Mouse (Mus musculus) cerebellum, adult 2 months (tissue): ENCODE data around the gene Hivep3. TPM values are rescaled to one million over a fixed set of nuclear protein-coding genes. Genes with fewer than 3 reads are reported as not detected.

Experiments
- DNase-seq, 2 experiments: peaks; one replicate each; pipeline ENCODE4 v3.0.0; 2021
- H3K27ac ChIP-seq: fragments of 200-500 bp; 2 replicates; pipeline ENCODE4 v1.5.1; 2012; ENCODE audit warnings: low read length, control low read depth, inconsistent platforms; ENCODE audit not compliant: insufficient read depth
- H3K27me3 ChIP-seq: fragments of 200-500 bp; 2 replicates; pipeline ENCODE4 v1.6.1; 2012; ENCODE audit warnings: inconsistent platforms, mild to moderate bottlenecking, low read length, moderate library complexity; ENCODE audit not compliant: control insufficient read depth, insufficient read depth
- H3K4me1 ChIP-seq: fragments of 200-500 bp; 2 replicates; pipeline ENCODE4 v1.6.1; 2011; ENCODE audit warnings: low read length; ENCODE audit not compliant: control insufficient read depth, insufficient read depth
- H3K4me3 ChIP-seq: fragments of 200-500 bp; replicated peaks from 2 replicates; pipeline ENCODE3; 2011; ENCODE audit warnings: mild to moderate bottlenecking, low read depth, low read length, control low read depth; ENCODE audit not compliant: insufficient read depth
- CTCF ChIP-seq: fragments of 200-500 bp; IDR thresholded peaks from 2 replicates; pipeline ENCODE4 v1.5.1; 2011; ENCODE audit warnings: low read depth, mild to moderate bottlenecking, control low read depth, low read length, moderate library complexity, borderline replicate concordance; ENCODE audit not compliant: insufficient read depth
- POLR2A ChIP-seq: fragments of 200-500 bp; IDR thresholded peaks from 2 replicates; pipeline ENCODE4 v1.6.1; 2011; ENCODE audit warnings: low read length, control low read depth, borderline replicate concordance; ENCODE audit not compliant: insufficient read depth
- WGBS: fragments of 180-500 bp; shearing (Covaris S2); methylation state at CpG from one replicate; pipeline ENCODE4 v1.1.7; 2018; 5-methylcytosine and 5-hydroxymethylcytosine counted together
- polyA plus RNA-seq: library from polyadenylated mRNA; depleted of rRNA; stranded (reverse); fragments of >200 nt; gene quantifications from 2 replicates; pipeline ENCODE4 v1.2.3, GENCODE M21; 2012

Hivep3 gene
- polyA plus RNA-seq, 1 experiment: 36.8 TPM

DNA sequence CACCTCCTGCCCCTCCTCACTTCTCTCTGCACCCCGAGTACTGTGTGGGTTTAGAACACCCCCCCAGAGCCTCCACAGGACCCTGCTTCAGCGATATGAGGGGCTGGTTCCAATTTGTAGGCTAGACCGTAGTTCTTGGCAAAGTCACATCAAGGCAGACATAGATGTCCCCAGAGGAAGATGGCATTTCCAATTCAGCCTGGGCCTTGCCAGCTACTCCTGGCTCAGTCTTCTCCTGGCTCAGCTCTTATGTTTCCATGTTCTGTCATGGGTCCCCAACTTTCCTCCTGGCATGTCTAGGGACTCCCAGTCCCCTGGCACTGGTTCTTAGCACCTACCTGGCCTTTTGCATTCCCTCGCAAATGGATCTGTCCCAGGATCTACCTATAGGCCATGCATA is 201.3 kb downstream of the Hivep3 start:
- Histone ChIP-seq H3K27ac (no peak overlapping the region), H3K27me3 (no peaks in the 10 kb centered on the region), H3K4me3 (no peak overlapping the region), H3K4me1 (peaks cover 65% of the 10 kb centered on the region)
- WGBS: 32% methylated on average over 4 of the region's 4 CpGs
- peak; percentile 31 to 57 for DNase-seq
- TF ChIP-seq POLR2A: no peak
- no peak for TF ChIP-seq CTCF

DNA sequence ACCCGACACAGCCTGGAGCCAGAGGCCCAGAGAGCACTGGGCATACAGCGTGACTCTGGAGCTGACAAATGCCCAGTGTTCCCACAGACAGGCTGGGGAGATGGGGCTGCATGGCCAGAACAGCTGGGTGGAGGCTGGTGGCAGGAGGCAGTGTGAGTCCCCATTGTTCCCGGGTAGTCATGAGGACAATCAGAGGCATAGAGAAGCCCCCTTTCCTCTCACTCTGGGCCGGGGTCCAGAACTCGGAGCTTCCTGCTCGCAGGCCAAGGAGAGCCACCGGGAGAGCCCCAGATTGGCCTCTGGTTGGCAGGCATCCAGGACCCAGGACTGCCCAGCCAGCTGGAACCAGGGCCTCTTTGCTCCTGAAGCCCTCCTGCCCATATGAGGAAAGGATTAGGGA is 204.3 kb downstream of the Hivep3 start:
- H3K27me3 ChIP-seq: no peaks in the 10 kb centered on the region
- no peak overlapping the region for H3K4me3 ChIP-seq
- H3K4me1 ChIP-seq: peaks cover 56% of the 10 kb centered on the region
- no peak overlapping the region for H3K27ac ChIP-seq
- TF ChIP-seq POLR2A (no peak), CTCF (no peak)
- peak; percentile 65 to 69 for DNase-seq
- 32% methylated on average over 7 of the region's 7 CpGs for WGBS

DNA sequence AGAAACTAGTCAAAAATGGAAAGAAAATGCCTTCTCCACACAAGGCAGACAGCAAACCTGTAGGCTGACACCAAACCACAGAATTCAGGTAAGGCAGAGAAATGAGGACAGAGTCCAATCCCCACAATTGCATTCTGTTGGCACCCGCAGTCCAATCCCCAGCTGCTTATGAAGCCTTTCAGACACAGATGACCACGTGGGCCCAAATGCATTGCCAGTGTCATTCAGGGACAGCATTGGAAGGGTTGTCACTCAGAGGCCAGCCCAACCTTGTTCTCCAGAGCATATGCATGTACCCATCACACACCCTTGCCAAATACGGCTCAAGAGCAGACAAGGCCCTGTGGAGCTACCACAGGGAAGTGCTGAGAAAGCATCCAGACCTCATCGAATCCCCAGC is 204.9 kb downstream of the Hivep3 start:
- no peaks in the 10 kb centered on the region for H3K27me3 ChIP-seq
- peak; percentile 32 to 39 for DNase-seq
- no peak overlapping the region for H3K27ac ChIP-seq
- 20% methylated on average over 4 of the region's 4 CpGs for WGBS
- H3K4me3 ChIP-seq: no peak overlapping the region
- TF ChIP-seq CTCF (no peak), POLR2A (no peak)
- peaks cover 50% of the 10 kb centered on the region for H3K4me1 ChIP-seq

DNA sequence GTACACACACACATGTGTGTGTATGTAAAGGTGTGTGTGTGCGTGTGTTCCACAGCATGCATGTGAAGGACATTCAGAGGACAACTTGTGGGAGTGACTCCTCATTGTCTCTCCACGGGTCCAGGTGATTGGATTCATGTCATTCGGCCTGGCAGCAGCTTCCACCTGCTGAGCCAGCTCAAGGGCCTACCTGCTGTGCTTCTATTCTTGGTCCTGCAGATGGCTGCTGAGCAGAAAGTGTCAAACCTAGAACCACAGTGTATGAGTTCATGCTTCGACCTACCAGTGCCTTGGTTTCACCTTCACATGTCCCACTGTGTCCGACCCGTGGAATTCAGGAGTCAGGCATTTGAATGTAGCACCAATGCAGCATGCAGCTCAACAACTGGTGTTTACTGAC is 206.2 kb downstream of the Hivep3 start:
- Histone ChIP-seq H3K4me3 (no peak overlapping the region), H3K27me3 (no peaks in the 10 kb centered on the region), H3K27ac (no peak overlapping the region), H3K4me1 (peaks cover 46% of the 10 kb centered on the region)
- no peak for TF ChIP-seq CTCF
- DNase-seq: peak; percentile 73 to 80
- 30% methylated on average over 6 of the region's 6 CpGs for WGBS

DNA sequence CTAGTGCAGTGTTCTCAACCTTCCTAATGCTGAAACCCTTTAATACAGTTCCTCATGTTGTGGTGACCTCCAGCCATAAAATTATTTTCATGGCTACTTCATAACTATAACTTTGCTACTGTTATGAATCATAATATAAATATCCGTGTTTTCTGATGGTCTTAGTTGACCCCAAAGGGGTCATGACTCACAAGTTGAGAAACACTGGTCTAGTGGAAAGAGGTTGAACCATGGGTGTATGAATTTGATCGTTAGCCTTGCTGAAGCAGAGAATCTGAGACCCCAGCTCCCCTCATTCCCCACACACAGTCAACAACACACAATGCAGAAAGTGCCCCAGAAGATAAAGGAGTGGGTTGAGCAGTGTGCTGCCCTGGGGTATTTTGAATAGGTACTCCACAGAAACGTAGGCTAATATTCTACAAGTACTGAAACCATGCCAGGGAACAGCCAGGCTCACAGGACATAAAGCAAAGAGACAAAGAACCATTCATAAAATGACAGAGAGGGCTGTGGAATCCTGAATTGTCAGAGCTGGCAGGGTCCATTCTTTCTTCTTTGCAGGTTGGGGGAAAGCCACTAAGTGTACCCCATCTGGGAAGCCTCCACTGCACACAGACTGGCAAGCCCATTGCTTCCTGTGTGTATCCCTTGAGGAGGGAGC is 212.8 kb downstream of the Hivep3 start:
- WGBS: 60% methylated on average over 3 of the region's 3 CpGs
- TF ChIP-seq CTCF: no peak
- TF ChIP-seq POLR2A: no peak
- no peak overlapping the region for H3K27ac ChIP-seq
- H3K27me3 ChIP-seq: no peaks in the 10 kb centered on the region
- no peak for DNase-seq
- peaks cover 39% of the 10 kb centered on the region for H3K4me1 ChIP-seq
- no peak overlapping the region for H3K4me3 ChIP-seq

DNA sequence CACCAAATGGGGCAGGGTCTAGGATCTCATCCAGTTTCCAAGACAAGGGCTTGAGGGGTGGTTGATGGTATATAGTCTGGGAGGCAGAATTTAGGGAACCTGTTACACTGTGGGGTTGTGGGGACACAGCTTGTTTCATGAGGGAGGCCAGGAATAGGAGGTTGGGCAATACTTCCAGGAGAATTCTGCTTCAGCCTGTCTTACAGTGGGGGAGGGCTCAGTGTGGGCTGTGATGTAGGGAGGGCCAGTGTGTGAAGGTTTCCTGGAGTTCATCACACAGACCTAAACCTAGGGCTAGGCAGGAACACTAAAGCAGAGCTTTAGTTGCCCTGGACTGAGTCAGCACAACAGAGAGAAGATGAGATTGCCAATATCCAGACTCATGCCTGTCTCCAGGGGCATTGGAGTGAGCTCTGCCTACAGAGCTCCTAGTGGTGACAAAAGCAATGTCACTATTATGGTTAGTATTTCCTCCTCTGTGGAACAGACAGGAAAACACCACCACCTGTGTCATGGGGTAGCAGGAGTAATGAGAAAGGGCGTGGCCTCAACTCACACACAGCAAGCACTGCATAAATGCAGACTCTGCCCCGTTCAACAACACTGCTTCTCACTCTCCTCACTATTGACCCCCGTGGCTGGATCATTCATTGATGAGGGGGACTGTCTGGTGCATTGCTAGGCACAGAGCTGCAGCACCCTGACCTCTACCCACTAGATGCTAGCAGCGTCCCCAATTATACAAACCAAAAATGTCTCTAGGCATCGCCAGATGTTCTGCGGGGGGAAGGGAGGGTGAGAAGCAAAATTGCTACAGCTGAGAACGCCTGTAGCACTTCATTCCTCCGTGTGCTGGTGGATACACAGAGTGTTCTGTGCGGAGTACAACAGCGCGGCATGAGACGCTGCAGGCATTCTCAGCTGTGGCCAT is 213.9 kb downstream of the Hivep3 start:
- DNase-seq: peak in 1 of 2 experiments; percentile 11
- WGBS: 85% methylated on average over 12 of the region's 12 CpGs
- TF ChIP-seq POLR2A: no peak
- no peak for TF ChIP-seq CTCF
- Histone ChIP-seq H3K4me3 (no peak overlapping the region), H3K27ac (no peak overlapping the region), H3K27me3 (no peaks in the 10 kb centered on the region), H3K4me1 (peaks cover 39% of the 10 kb centered on the region)

DNA sequence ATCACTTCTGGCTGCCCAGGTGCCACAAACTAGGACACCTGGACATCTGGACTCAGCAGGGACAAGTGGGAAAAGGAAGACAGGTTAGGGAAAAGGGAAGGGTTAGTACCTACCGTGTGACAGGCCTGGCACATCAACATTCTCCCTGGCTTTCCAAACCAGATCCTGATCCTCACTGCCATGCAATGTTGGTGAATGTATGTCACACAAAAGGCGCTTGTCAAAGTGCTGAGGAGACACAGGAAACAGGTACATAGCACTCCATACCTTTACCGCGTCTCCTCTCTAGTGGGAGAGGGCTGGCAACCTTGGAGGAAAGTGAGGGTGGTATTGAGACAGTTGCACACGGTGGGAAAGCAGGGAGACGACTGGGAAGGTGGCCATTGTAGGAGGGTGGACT is 214.8 kb downstream of the Hivep3 start:
- Histone ChIP-seq H3K27ac (no peak overlapping the region), H3K4me3 (no peak overlapping the region), H3K27me3 (no peaks in the 10 kb centered on the region), H3K4me1 (peaks cover 39% of the 10 kb centered on the region)
- no peak for TF ChIP-seq POLR2A
- no peak for TF ChIP-seq CTCF
- peak in 1 of 2 experiments; percentile 34 for DNase-seq
- 69% methylated on average over 6 of the region's 6 CpGs for WGBS

DNA sequence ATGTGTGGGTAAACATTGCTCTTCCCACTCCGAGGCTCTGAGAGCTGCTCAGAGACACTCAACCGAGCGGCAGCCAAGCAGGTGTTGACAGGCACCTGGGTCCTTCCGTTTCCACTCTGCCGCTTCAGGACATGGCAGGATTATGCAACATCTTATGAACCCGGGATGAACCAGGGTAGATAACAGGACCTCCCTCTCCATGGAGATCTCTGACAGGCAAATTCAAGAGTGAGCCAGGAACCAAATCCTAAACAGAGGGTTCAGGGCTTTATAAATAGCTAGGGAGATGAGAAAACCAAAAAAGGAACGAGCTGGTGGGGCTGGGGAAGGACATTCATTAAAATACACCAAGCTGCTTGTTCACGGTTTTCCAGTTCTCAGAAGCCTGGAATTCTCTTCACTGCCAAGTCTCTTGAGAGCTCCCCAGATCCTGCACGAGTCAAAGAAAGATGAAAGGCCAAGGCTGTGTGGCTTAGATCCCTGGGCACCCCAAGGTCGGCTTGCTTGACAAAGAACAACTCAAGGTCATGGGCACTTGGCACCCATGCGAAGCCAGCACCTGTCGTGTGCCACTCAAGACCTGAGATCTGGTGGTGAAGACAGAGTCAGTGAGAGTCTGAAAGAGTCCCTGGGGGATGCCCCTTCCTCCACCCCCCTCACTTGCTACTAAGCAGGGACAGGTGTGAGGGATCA is 215.5 kb downstream of the Hivep3 start:
- peak in 1 of 2 experiments; percentile 46 for DNase-seq
- no peak for TF ChIP-seq POLR2A
- TF ChIP-seq CTCF: no peak
- peaks cover 39% of the 10 kb centered on the region for H3K4me1 ChIP-seq
- H3K27me3 ChIP-seq: no peaks in the 10 kb centered on the region
- WGBS: 45% methylated on average over 12 of the region's 12 CpGs
- H3K4me3 ChIP-seq: no peak overlapping the region
- peak overlapping the region; percentile 39; the same call in 1 of the 2 replicates for H3K27ac ChIP-seq
